Mouse (Mus musculus) MEL (cell line): ENCODE results near the gene Fam20c.

ENCODE experiments used
- CHD2 ChIP-seq: IDR thresholded peaks from 2 replicates; pipeline ENCODE4 v1.6.1; 2011; ENCODE audit warnings: low read length, improper control_type of control experiment
- CTCF ChIP-seq, 3 experiments: IDR thresholded peaks in 2 of 3; conservative IDR thresholded peaks in 1 of 3; 2 replicates each; pipeline ENCODE4 v1.5.1; 2011 to 2012; ENCODE audit warnings: low read length in 3 of 3, low read depth in 2 of 3, mild to moderate bottlenecking in 2 of 3, improper control_type of control experiment in 1 of 3, inconsistent platforms in 1 of 3, mixed read lengths in 1 of 3, moderate library complexity in 1 of 3; ENCODE audit not compliant: control insufficient read depth in 1 of 3, insufficient read depth in 1 of 3, poor library complexity in 1 of 3, severe bottlenecking in 1 of 3
- GATA1 ChIP-seq: IDR thresholded peaks from 2 replicates; pipeline ENCODE4 v1.6.1; 2011; ENCODE audit warnings: low read depth, low read length, improper control_type of control experiment
- JUND ChIP-seq: IDR thresholded peaks from 2 replicates; pipeline ENCODE4 v1.6.1; 2011; ENCODE audit warnings: low read depth, mild to moderate bottlenecking, improper control_type of control experiment, low read length
- MXI1 ChIP-seq: IDR thresholded peaks from 2 replicates; pipeline ENCODE4 v1.6.1; 2011; ENCODE audit warnings: mild to moderate bottlenecking, low read depth, low read length, improper control_type of control experiment
- NRF1 ChIP-seq: IDR thresholded peaks from 2 replicates; pipeline ENCODE4 v1.6.1; 2014; ENCODE audit warnings: low read depth, mild to moderate bottlenecking, inconsistent platforms, low read length, improper control_type of control experiment, moderate library complexity; ENCODE audit not compliant: poor library complexity, insufficient read depth, severe bottlenecking

- TF ChIP-seq CHD2, result no peak
- no peak for TF ChIP-seq CTCF (IDR thresholded peaks at IDR 0.05 in 2 of 3, conservative IDR thresholded peaks at IDR 0.05 in 1 of 3; ENCODE audit: control insufficient read depth in 1 of 3, insufficient read depth in 1 of 3, low read depth in 2 of 3, low read length in 3 of 3, poor library complexity in 1 of 3, severe bottlenecking in 1 of 3)
- TF ChIP-seq MXI1, result no peak
- no peak for TF ChIP-seq GATA1
- TF ChIP-seq JUND, result no peak
- no peak for TF ChIP-seq NRF1
Measured at GRCm38 (mm10) chr5:138787648-138788047, 33.3 kb downstream of the Fam20c start.
